Mouse (Mus musculus): ENCODE results near the gene Cck. TPM values are rescaled to one million over a fixed set of nuclear protein-coding genes. Genes with fewer than 3 reads are reported as not detected.
"Not testable (repeated sequence)": the region's sequence is repeated elsewhere in the genome, so short reads cannot be mapped to it uniquely, and the experiment has no call there.

Cck gene
- polyA plus RNA-seq, 1 experiment from 2014 or later = 0.65 TPM

GRCm38 (mm10) chr9:121456739-121457515, 38.6 kb downstream of the Cck start:
- DNase-seq (ENCODE audit: low spot score) (no peak), ATAC-seq (replicated peaks; ENCODE audit: insufficient number of reproducible peaks, low FRiP score, low TSS enrichment, low read depth) (no peak)
- H3K27me3 ChIP-seq (ENCODE audit: control insufficient read depth, insufficient read depth, low read length) = no peaks in the 10 kb centered on the region
- 80% methylated on average over 13 of the region's 13 CpGs for WGBS
- no peak overlapping the region for H3K4me3 ChIP-seq (ENCODE audit: low read depth, low read length)
- no peaks in the 10 kb centered on the region for H3K9me3 ChIP-seq (replicated peaks; ENCODE audit: control insufficient read depth, low read length)
- H3K27ac ChIP-seq (replicated peaks; ENCODE audit: low read depth, low read length) = no peak overlapping the region
- no peaks in the 10 kb centered on the region for H3K4me1 ChIP-seq (ENCODE audit: control insufficient read depth, insufficient read depth, low read length)
- no peak overlapping the region for H3K9ac ChIP-seq (replicated peaks; ENCODE audit: low read length)
- no peak overlapping the region for H3K4me2 ChIP-seq (ENCODE audit: low read depth, low read length)
- H3K36me3 ChIP-seq (replicated peaks; ENCODE audit: control insufficient read depth, insufficient read depth, low read depth, low read length) = no peaks in the 10 kb centered on the region

GRCm38 (mm10) chr9:121454891-121455290, 40.6 kb downstream of the Cck start:
- no peak overlapping the region for H3K4me2 ChIP-seq (ENCODE audit: low read depth, low read length)
- no peaks in the 10 kb centered on the region for H3K36me3 ChIP-seq (replicated peaks; ENCODE audit: control insufficient read depth, insufficient read depth, low read depth, low read length)
- H3K9ac ChIP-seq (replicated peaks; ENCODE audit: low read length) = no peak overlapping the region
- H3K4me3 ChIP-seq (ENCODE audit: low read depth, low read length) = no peak overlapping the region
- no peaks in the 10 kb centered on the region for H3K4me1 ChIP-seq (ENCODE audit: control insufficient read depth, insufficient read depth, low read length)
- no peaks in the 10 kb centered on the region for H3K9me3 ChIP-seq (replicated peaks; ENCODE audit: control insufficient read depth, low read length)
- ATAC-seq (replicated peaks; ENCODE audit: insufficient number of reproducible peaks, low FRiP score, low TSS enrichment, low read depth) = no peak
- no peak for DNase-seq (ENCODE audit: low spot score)
- no peaks in the 10 kb centered on the region for H3K27me3 ChIP-seq (ENCODE audit: control insufficient read depth, insufficient read depth, low read length)
- H3K27ac ChIP-seq (replicated peaks; ENCODE audit: low read depth, low read length) = no peak overlapping the region
- 86% methylated on average over 3 of the region's 3 CpGs for WGBS

GRCm38 (mm10) chr9:121452342-121452942, 43.1 kb downstream of the Cck start:
- DNase-seq (ENCODE audit: low spot score); H3K27me3 ChIP-seq (ENCODE audit: control insufficient read depth, insufficient read depth, low read length); H3K4me2 ChIP-seq (ENCODE audit: low read depth, low read length); H3K4me3 ChIP-seq (ENCODE audit: low read depth, low read length); H3K36me3 ChIP-seq (replicated peaks; ENCODE audit: control insufficient read depth, insufficient read depth, low read depth, low read length); H3K9ac ChIP-seq (replicated peaks; ENCODE audit: low read length); ATAC-seq (replicated peaks; ENCODE audit: insufficient number of reproducible peaks, low FRiP score, low TSS enrichment, low read depth); H3K27ac ChIP-seq (replicated peaks; ENCODE audit: low read depth, low read length); H3K9me3 ChIP-seq (replicated peaks; ENCODE audit: control insufficient read depth, low read length); H3K4me1 ChIP-seq (ENCODE audit: control insufficient read depth, insufficient read depth, low read length): not testable (repeated sequence)
- 74% methylated on average over 9 of the region's 9 CpGs for WGBS

GRCm38 (mm10) chr9:121446431-121446831, 49.1 kb downstream of the Cck start:
- WGBS = 86% methylated on average over 13 of the region's 13 CpGs
- no peaks in the 10 kb centered on the region for H3K4me1 ChIP-seq (ENCODE audit: control insufficient read depth, insufficient read depth, low read length)
- no peak overlapping the region for H3K27ac ChIP-seq (replicated peaks; ENCODE audit: low read depth, low read length)
- no peaks in the 10 kb centered on the region for H3K27me3 ChIP-seq (ENCODE audit: control insufficient read depth, insufficient read depth, low read length)
- H3K9me3 ChIP-seq (replicated peaks; ENCODE audit: control insufficient read depth, low read length) = no peaks in the 10 kb centered on the region
- DNase-seq (ENCODE audit: low spot score) = no peak
- no peaks in the 10 kb centered on the region for H3K36me3 ChIP-seq (replicated peaks; ENCODE audit: control insufficient read depth, insufficient read depth, low read depth, low read length)
- H3K9ac ChIP-seq (replicated peaks; ENCODE audit: low read length) = no peak overlapping the region
- no peak for ATAC-seq (replicated peaks; ENCODE audit: insufficient number of reproducible peaks, low FRiP score, low TSS enrichment, low read depth)
- no peak overlapping the region for H3K4me2 ChIP-seq (ENCODE audit: low read depth, low read length)
- no peak overlapping the region for H3K4me3 ChIP-seq (ENCODE audit: low read depth, low read length)

- Histone ChIP-seq H3K27me3 (ENCODE audit: control insufficient read depth, insufficient read depth, low read length) (no peaks in the 10 kb centered on the region), H3K36me3 (replicated peaks; ENCODE audit: control insufficient read depth, insufficient read depth, low read depth, low read length) (no peaks in the 10 kb centered on the region), H3K9me3 (replicated peaks; ENCODE audit: control insufficient read depth, low read length) (no peaks in the 10 kb centered on the region), H3K4me2 (ENCODE audit: low read depth, low read length) (no peak overlapping the region), H3K27ac (replicated peaks; ENCODE audit: low read depth, low read length) (no peak overlapping the region), H3K9ac (replicated peaks; ENCODE audit: low read length) (no peak overlapping the region), H3K4me3 (ENCODE audit: low read depth, low read length) (no peak overlapping the region), H3K4me1 (ENCODE audit: control insufficient read depth, insufficient read depth, low read length) (no peaks in the 10 kb centered on the region)
- no peak for DNase-seq (ENCODE audit: low spot score)
- 91% methylated on average over 2 of the region's 2 CpGs for WGBS
- ATAC-seq (replicated peaks; ENCODE audit: insufficient number of reproducible peaks, low FRiP score, low TSS enrichment, low read depth) = no peak
Measured at GRCm38 (mm10) chr9:121445364-121445763, 50.1 kb downstream of the Cck start.

GRCm38 (mm10) chr9:121444367-121444707, 51.2 kb downstream of the Cck start:
- Histone ChIP-seq H3K4me1 (ENCODE audit: control insufficient read depth, insufficient read depth, low read length) (no peaks in the 10 kb centered on the region), H3K4me2 (ENCODE audit: low read depth, low read length) (no peak overlapping the region), H3K9me3 (replicated peaks; ENCODE audit: control insufficient read depth, low read length) (no peaks in the 10 kb centered on the region), H3K36me3 (replicated peaks; ENCODE audit: control insufficient read depth, insufficient read depth, low read depth, low read length) (no peaks in the 10 kb centered on the region), H3K9ac (replicated peaks; ENCODE audit: low read length) (no peak overlapping the region), H3K27ac (replicated peaks; ENCODE audit: low read depth, low read length) (no peak overlapping the region), H3K4me3 (ENCODE audit: low read depth, low read length) (no peak overlapping the region), H3K27me3 (ENCODE audit: control insufficient read depth, insufficient read depth, low read length) (no peaks in the 10 kb centered on the region)
- DNase-seq (ENCODE audit: low spot score) = no peak
- WGBS = 84% methylated on average over 3 of the region's 3 CpGs
- ATAC-seq (replicated peaks; ENCODE audit: insufficient number of reproducible peaks, low FRiP score, low TSS enrichment, low read depth) = no peak

GRCm38 (mm10) chr9:121443696-121444366, 51.7 kb downstream of the Cck start:
- Histone ChIP-seq H3K27me3 (ENCODE audit: control insufficient read depth, insufficient read depth, low read length) (no peaks in the 10 kb centered on the region), H3K9ac (replicated peaks; ENCODE audit: low read length) (no peak overlapping the region), H3K4me1 (ENCODE audit: control insufficient read depth, insufficient read depth, low read length) (no peaks in the 10 kb centered on the region), H3K27ac (replicated peaks; ENCODE audit: low read depth, low read length) (no peak overlapping the region), H3K36me3 (replicated peaks; ENCODE audit: control insufficient read depth, insufficient read depth, low read depth, low read length) (no peaks in the 10 kb centered on the region), H3K4me2 (ENCODE audit: low read depth, low read length) (no peak overlapping the region), H3K9me3 (replicated peaks; ENCODE audit: control insufficient read depth, low read length) (no peaks in the 10 kb centered on the region), H3K4me3 (ENCODE audit: low read depth, low read length) (no peak overlapping the region)
- 0 out of 2 replicates have a peak, but pooled peaks have one; percentile 53 for ATAC-seq (replicated peaks; ENCODE audit: insufficient number of reproducible peaks, low FRiP score, low TSS enrichment, low read depth)
- no peak for DNase-seq (ENCODE audit: low spot score)
- 68% methylated on average over 31 of the region's 31 CpGs for WGBS

GRCm38 (mm10) chr9:121442145-121442544, 53.3 kb downstream of the Cck start:
- WGBS = 71% methylated on average over 1 of the region's 1 CpGs
- ATAC-seq (replicated peaks; ENCODE audit: insufficient number of reproducible peaks, low FRiP score, low TSS enrichment, low read depth) (no peak), DNase-seq (ENCODE audit: low spot score) (no peak)
- Histone ChIP-seq H3K4me2 (ENCODE audit: low read depth, low read length) (no peak overlapping the region), H3K9me3 (replicated peaks; ENCODE audit: control insufficient read depth, low read length) (no peaks in the 10 kb centered on the region), H3K4me1 (ENCODE audit: control insufficient read depth, insufficient read depth, low read length) (no peaks in the 10 kb centered on the region), H3K4me3 (ENCODE audit: low read depth, low read length) (no peak overlapping the region), H3K27ac (replicated peaks; ENCODE audit: low read depth, low read length) (no peak overlapping the region), H3K27me3 (ENCODE audit: control insufficient read depth, insufficient read depth, low read length) (no peaks in the 10 kb centered on the region), H3K36me3 (replicated peaks; ENCODE audit: control insufficient read depth, insufficient read depth, low read depth, low read length) (no peaks in the 10 kb centered on the region), H3K9ac (replicated peaks; ENCODE audit: low read length) (no peak overlapping the region)

Data from embryonic facial prominence, embryonic 11.5 days (tissue).